Mouse (Mus musculus) liver, adult 2 months (tissue): ENCODE data around the gene Cd247. TPM values are rescaled to one million over a fixed set of nuclear protein-coding genes. Genes with fewer than 3 reads are reported as not detected.

Source experiments
- DNase-seq: peaks from one replicate; pipeline ENCODE4 v3.0.0-alpha.2; 2011; ENCODE audit warnings: low read depth, low spot score; ENCODE audit errors: extremely low read depth
- H3K27ac ChIP-seq: fragments of 200-500 bp; replicated peaks from 2 replicates; pipeline ENCODE4 v1.5.1; 2012; ENCODE audit warnings: low read depth, mild to moderate bottlenecking, control low read depth, inconsistent platforms, low read length; ENCODE audit not compliant: insufficient read depth
- H3K27me3 ChIP-seq: fragments of 200-500 bp; 2 replicates; pipeline ENCODE4 v1.6.1; 2012; ENCODE audit warnings: mild to moderate bottlenecking, moderate library complexity, low read length, inconsistent platforms; ENCODE audit not compliant: control insufficient read depth, insufficient read depth
- H3K36me3 ChIP-seq: fragments of 200-500 bp; 2 replicates; pipeline ENCODE4 v1.6.1; 2012; ENCODE audit warnings: low read length, inconsistent platforms; ENCODE audit not compliant: control insufficient read depth, insufficient read depth
- H3K4me1 ChIP-seq: fragments of 200-500 bp; 2 replicates; pipeline ENCODE4 v1.6.1; 2011; ENCODE audit warnings: low read length; ENCODE audit not compliant: control insufficient read depth, insufficient read depth
- H3K4me3 ChIP-seq: fragments of 200-500 bp; 2 replicates; pipeline ENCODE4 v1.5.1; 2011; ENCODE audit warnings: low read depth, mild to moderate bottlenecking, control low read depth, low read length, moderate library complexity; ENCODE audit not compliant: insufficient read depth
- H3K79me2 ChIP-seq: fragments of 200-500 bp; 2 replicates; pipeline ENCODE4 v1.6.1; 2012; ENCODE audit warnings: inconsistent platforms, mild to moderate bottlenecking, low read length, moderate library complexity; ENCODE audit not compliant: control insufficient read depth, insufficient read depth
- H3K9ac ChIP-seq: fragments of 200-500 bp; 2 replicates; pipeline ENCODE4 v1.6.1; 2012; ENCODE audit warnings: low read depth, mild to moderate bottlenecking, control low read depth, inconsistent platforms, low read length
- CTCF ChIP-seq: fragments of 200-500 bp; IDR thresholded peaks from 2 replicates; pipeline ENCODE4 v1.5.1; 2011; ENCODE audit warnings: low read depth, low read length, control low read depth
- POLR2A ChIP-seq: fragments of 200-500 bp; IDR thresholded peaks from 2 replicates; pipeline ENCODE4 v1.6.1; 2011; ENCODE audit warnings: low read length, control low read depth; ENCODE audit not compliant: insufficient read depth; ENCODE audit errors: extremely low read depth
- WGBS: fragments of 180-500 bp; shearing (Covaris S2); methylation state at CpG from one replicate; pipeline ENCODE4 v1.1.7; 2018; 5-methylcytosine and 5-hydroxymethylcytosine counted together
- polyA plus RNA-seq: library from polyadenylated mRNA; depleted of rRNA; stranded (reverse); fragments of >200 nt; gene quantifications from 2 replicates; pipeline ENCODE4 v1.2.3, GENCODE M21; 2012
- total RNA-seq: library from RNA; depleted of rRNA; stranded (reverse); fragments of >200 nt; gene quantifications from 2 replicates; pipeline ENCODE4 v1.2.3, GENCODE M21; 2014

The Cd247 gene
- total and polyA plus RNA-seq, 2 experiments = 0.55 to 0.64 TPM

GRCm38 (mm10) chr1:165780586-165781111 lies 7.8 kb upstream of the Cd247 start:
- WGBS = 17% methylated on average over 20 of the region's 20 CpGs
- Histone ChIP-seq H3K27me3 (no peaks in the 10 kb centered on the region), H3K79me2 (no peaks in the 10 kb centered on the region), H3K27ac (no peak overlapping the region), H3K36me3 (no peaks in the 10 kb centered on the region), H3K9ac (no peak overlapping the region), H3K4me1 (0 out of 2 replicates have a peak, but pooled peaks cover 1% of the 10 kb centered on the region), H3K4me3 (no peak overlapping the region)
- peak; percentile 82 for TF ChIP-seq CTCF
- TF ChIP-seq POLR2A = no peak
- DNase-seq = peak; percentile 3

GRCm38 (mm10) chr1:165781426-165781825 lies 7.1 kb upstream of the Cd247 start:
- H3K79me2 ChIP-seq = no peaks in the 10 kb centered on the region
- no peak for DNase-seq
- no peak overlapping the region for H3K27ac ChIP-seq
- no peak overlapping the region for H3K9ac ChIP-seq
- 87% methylated on average over 9 of the region's 9 CpGs for WGBS
- TF ChIP-seq CTCF (no peak), POLR2A (no peak)
- no peaks in the 10 kb centered on the region for H3K27me3 ChIP-seq
- H3K4me3 ChIP-seq = no peak overlapping the region
- no peaks in the 10 kb centered on the region for H3K36me3 ChIP-seq
- 0 out of 2 replicates have a peak, but pooled peaks cover 1% of the 10 kb centered on the region for H3K4me1 ChIP-seq

GRCm38 (mm10) chr1:165781911-165782310 lies 6.6 kb upstream of the Cd247 start:
- no peak overlapping the region for H3K27ac ChIP-seq
- no peak for DNase-seq
- H3K4me3 ChIP-seq = no peak overlapping the region
- WGBS = 91% methylated on average over 12 of the region's 12 CpGs
- TF ChIP-seq CTCF (no peak), POLR2A (no peak)
- no peaks in the 10 kb centered on the region for H3K36me3 ChIP-seq
- no peaks in the 10 kb centered on the region for H3K79me2 ChIP-seq
- H3K9ac ChIP-seq = no peak overlapping the region
- no peaks in the 10 kb centered on the region for H3K27me3 ChIP-seq
- H3K4me1 ChIP-seq = 0 out of 2 replicates have a peak, but pooled peaks cover 1% of the 10 kb centered on the region

GRCm38 (mm10) chr1:165786296-165786695 lies 2.2 kb upstream of the Cd247 start:
- WGBS = 82% methylated on average over 11 of the region's 11 CpGs
- TF ChIP-seq CTCF (no peak), POLR2A (no peak)

GRCm38 (mm10) chr1:165789066-165789660 lies 682 bp downstream of the Cd247 start:
- no peaks in the 10 kb centered on the region for H3K4me1 ChIP-seq
- WGBS = 93% methylated on average over 17 of the region's 17 CpGs
- TF ChIP-seq POLR2A = no peak
- no peak for TF ChIP-seq CTCF
- H3K27ac ChIP-seq = no peak overlapping the region
- H3K79me2 ChIP-seq = no peaks in the 10 kb centered on the region
- no peak overlapping the region for H3K9ac ChIP-seq
- H3K4me3 ChIP-seq = no peak overlapping the region
- DNase-seq = no peak
- no peaks in the 10 kb centered on the region for H3K27me3 ChIP-seq
- H3K36me3 ChIP-seq = no peaks in the 10 kb centered on the region

More at GRCm38 (mm10) chr1:165786296-165786695, 2.2 kb upstream of the Cd247 start:
- Histone ChIP-seq H3K27me3 (no peaks in the 10 kb centered on the region), H3K9ac (no peak overlapping the region), H3K4me1 (no peaks in the 10 kb centered on the region), H3K36me3 (no peaks in the 10 kb centered on the region), H3K79me2 (no peaks in the 10 kb centered on the region), H3K4me3 (no peak overlapping the region), H3K27ac (no peak overlapping the region)
- no peak for DNase-seq

GRCm38 (mm10) chr1:165789963-165790362 lies 1.5 kb downstream of the Cd247 start:
- no peak overlapping the region for H3K27ac ChIP-seq
- H3K4me1 ChIP-seq = no peaks in the 10 kb centered on the region
- H3K4me3 ChIP-seq = no peak overlapping the region
- H3K79me2 ChIP-seq = no peaks in the 10 kb centered on the region
- no peak for DNase-seq
- no peaks in the 10 kb centered on the region for H3K27me3 ChIP-seq
- 95% methylated on average over 6 of the region's 6 CpGs for WGBS
- TF ChIP-seq POLR2A = no peak
- no peak for TF ChIP-seq CTCF
- no peak overlapping the region for H3K9ac ChIP-seq
- H3K36me3 ChIP-seq = no peaks in the 10 kb centered on the region
